Mouse (Mus musculus) A20 (cell line): ENCODE results near the gene Slc17a1.

Source experiments
- DNase-seq: peaks from one replicate; pipeline ENCODE4 v3.0.0-alpha.2; 2011; ENCODE audit warnings: low read depth, low spot score

Slc17a1 gene

DNA sequence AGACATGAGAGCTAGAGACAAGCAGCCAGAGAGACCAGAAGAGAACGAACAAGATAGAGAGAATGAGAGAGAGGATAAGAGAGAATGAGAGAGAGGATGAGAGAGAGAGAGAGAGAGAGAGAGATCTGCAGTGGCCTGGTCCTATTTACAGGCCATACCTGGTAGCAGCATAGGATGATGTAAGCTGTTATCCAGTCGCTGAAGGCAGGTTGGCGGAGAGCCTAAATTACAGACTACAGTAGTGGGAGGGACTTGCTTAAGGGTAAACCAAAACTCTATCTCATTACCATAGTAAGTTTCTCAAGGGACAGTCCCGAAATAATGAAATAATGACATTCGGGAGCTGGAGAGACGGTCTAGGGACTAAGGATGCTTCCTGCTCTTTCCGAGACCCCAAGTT is at the start of gene Slc17a1:
Gene Slc17a1, plus strand, starts transcription at position 346 of the 400 bp plus-strand sequence.
- no peak for DNase-seq

DNA sequence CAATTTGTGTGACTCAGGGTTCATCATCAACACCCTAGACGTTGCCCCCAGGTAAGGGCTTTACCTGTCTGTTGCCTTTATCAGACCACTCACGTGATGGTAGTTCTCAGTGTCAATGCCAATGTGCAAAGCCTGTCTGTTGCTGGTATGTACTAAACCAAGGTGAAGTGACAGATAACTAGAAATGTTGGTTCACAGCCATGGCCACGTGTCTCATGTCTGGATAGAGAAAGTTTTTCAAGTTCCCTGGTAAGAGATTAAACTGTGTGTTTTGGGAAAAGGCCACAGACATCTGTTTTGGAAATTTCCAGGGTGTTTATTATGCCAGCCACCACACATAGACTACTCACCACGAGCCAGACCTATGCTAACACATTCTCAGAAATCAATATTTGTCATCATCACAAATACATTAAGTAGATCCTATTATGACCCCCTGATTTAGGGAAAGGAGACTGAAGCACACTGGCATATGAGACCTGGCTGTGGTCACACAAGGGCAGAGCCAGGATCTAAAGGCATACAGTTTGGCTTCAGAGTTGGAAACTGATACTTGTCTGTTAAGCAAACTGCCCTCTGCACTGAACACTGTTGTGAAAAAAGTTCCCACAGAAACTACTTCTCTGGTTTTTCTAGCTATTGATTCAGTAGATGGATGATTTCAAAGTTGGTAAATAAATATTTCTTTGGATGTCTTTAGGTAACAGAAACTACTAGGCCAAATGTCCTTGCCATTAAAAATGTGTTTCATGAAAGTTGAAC is 47.2 kb upstream of the Slc17a1 start:
- no peak for DNase-seq

DNA sequence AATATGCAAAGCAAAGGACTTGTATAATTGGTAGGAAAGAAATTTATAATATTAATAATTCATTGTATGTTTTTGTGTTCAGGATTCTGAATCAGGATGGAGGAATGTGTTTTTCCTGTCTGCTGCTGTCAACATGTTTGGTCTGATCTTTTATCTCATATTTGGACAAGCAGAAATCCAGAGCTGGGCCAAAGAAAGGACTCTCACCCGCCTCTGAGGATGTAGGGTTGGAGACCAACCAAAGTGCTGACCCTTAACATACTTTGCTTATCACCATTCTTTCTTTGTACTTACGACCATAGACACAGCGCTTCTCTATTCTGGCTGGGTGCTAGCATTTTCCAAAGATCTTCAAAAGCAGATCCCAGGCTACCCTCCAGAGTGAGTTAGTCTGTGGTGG is 45.3 kb upstream of the Slc17a1 start:
- DNase-seq: no peak

DNA sequence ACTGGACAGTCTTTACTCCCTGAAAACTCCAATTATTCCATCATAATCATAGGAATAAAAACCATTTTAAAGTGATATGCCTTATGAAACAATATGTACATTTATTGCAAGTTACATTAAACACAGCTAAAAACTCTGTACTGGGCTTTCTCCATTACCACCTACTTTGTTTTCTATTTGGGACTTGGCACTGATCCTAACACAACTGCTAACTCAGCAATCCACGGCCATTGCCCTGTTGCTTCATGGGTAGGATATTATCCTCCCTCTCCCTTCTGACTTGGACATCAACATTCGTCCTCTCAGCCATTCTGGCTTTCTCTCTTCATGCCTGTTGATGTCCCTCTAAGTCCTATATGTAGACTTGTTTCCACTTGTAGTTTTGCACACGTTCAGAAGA is 40.9 kb upstream of the Slc17a1 start:
- no peak for DNase-seq

DNA sequence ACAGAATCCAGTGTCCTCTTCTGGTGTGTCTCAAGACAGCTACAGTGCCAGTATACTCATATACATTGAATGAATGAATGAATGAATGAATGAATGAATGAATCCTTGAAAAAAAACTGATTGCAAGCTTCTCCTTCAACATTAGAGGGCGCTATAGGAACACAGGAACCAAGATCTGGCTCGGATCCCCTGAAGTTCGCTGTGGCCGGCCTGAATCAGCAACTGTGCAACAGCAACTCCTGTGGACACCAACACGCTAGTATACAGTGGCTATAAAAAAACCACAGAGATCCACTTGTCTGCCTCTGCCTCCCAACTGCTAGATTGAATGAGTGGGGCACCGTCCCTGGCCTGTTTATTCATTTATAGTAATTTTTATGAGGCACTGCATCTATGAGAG is 34.5 kb upstream of the Slc17a1 start:
- peak; percentile 54 for DNase-seq

DNA sequence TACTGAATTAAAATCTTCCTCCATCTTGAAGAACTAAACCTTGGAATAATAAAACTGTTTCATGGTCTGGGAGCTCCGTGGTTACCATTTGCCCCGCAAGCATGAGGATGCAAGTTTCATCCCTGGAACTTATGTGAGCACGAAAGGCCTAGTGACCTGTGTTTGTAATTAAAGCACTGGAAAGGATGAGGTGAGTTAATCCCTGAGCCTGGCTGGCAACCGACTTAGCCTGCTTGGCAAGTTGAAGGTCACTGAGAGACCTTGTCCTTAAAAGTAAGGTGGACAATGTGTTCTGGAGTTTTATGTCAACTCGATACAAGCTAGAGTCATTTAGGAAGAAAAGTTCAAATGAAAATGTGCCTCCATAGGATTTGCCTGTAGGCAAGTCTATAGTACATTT is 32.7 kb upstream of the Slc17a1 start:
- DNase-seq: no peak

DNA sequence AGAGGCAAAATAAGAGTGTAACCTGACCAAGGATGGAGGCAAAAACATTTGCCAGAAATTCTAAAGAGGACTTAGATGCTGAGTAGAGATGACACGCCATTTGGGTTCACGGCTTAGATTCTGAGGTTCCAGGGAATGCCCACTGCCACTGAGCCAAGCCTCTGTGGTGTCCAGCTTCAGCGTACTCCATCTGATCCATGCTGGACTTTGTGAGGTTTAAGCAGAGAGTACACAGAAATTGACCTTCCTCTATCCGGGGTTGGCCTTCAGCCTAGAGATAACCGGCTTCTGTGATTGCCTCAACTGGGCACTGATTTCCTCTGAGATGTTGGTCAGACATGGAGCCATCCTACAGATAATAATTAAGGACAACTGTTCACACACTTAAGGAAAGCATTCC is 30.9 kb upstream of the Slc17a1 start:
- no peak for DNase-seq

DNA sequence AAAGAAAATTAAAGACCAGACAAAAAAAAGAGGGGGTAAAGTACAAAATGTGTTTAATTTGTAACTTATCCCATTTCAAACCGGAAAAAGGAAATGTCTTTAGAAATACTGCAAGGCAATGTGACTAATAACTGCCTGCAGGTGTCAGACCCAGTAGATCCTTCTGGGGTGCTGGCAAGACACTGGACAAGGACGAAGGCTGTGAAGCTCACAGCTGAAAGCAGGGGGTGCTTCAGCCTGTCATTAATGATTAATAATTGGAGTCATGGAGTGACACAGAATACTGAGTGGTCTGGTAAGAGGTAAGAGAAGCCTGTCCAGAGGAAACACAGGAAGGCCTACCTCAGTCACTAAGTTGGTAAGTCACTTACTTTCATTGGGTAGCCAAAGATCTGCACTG is 28.2 kb upstream of the Slc17a1 start, which contains the start of gene Slc17a3:
Gene Slc17a3, plus strand, starts transcription at position 127 of the 400 bp plus-strand sequence.
- no peak for DNase-seq

DNA sequence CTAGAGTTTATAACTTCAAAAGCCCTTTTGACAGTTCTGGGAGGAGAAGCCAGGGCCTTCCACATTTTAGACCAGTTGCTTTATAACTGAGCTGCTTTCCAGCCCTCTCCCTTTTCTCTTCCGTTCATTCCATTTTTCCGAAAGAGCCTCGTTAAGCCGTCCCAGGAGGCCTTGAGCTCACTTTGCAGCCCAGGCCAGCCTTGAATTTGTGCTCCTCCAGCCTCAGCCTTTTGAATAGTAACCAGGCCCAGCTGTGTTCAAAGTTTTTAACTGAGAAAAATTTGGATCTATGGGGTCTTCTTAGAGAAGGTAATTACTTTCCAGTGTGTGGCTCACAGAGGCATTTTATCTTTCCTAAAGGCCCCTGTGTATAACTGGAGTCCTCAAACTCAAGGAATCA is 21.7 kb upstream of the Slc17a1 start:
- DNase-seq: no peak

DNA sequence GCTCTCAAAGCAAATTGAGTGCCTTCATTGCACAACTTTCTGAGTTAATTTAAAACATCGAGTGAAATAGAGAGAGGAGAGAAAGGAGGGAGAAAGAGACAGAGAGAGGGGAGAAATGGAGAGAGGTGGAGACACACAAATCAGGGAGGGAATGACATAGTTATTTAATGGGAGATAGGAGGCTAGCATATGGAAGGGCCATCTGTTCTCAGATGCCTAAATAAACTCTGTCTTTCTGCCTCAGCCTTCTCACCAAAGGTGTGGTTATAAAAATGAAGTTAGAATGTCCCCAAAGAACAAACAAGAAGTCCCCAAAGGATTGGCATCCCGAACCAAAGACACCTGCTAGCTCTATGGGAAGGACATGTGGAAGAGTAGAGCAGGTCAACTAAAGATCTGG is 18.3 kb upstream of the Slc17a1 start:
- DNase-seq: no peak

DNA sequence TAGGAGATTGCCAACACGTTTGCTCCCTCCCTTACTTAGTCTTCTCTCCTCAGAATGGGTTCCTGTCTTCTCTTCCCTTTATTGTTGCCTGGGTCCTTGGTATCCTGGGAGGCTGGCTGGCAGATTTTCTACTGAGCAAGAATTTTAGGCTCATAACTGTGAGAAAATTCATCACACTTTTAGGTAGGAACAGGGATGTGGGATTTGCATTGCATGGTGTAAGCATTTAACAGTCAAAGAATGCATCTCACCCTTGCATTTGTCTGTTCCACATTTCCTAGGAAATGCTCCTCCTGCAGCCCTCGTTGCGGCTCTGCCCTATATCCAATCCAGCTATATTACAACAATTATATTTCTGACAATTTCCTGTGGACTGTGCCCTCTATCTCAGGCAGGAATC is 11.1 kb upstream of the Slc17a1 start:
- no peak for DNase-seq

DNA sequence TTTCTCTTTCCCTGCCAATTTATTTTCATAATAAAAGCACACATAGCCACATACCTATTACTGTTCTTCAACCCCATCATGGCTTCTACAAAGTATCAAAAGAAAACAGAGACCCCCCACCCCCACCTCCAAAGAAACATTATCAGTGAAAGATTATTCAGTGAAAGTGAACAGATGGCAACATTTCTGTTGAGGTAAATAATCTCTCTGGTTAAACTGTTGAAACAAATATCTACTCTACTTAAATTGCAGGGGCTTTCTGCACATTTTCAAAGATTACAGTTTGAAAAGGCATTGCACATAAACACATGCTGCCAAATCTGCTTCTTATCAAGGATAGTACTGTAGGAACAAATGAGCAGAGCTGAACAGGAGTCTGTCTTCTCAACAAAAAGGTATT is 5.7 kb upstream of the Slc17a1 start:
- DNase-seq: no peak

DNA sequence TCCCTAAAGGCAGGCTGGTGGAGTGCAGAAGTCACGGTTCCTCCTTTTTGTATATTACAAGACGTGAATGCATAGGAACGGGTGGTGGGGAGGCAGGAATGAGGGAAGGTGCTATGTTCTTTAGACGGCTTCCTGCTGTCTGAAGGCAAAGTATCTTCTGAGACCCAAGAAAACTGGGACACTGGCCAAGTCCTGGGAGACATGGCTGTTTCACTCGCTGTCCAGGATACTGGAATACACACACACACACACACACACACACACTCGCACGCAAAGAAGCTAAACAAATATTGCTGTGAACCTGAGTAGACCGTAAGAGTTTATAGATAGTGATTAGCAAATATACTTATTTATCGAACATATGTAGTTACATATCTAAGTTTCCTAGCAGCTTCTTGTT is 2.8 kb upstream of the Slc17a1 start:
- DNase-seq: no peak

DNA sequence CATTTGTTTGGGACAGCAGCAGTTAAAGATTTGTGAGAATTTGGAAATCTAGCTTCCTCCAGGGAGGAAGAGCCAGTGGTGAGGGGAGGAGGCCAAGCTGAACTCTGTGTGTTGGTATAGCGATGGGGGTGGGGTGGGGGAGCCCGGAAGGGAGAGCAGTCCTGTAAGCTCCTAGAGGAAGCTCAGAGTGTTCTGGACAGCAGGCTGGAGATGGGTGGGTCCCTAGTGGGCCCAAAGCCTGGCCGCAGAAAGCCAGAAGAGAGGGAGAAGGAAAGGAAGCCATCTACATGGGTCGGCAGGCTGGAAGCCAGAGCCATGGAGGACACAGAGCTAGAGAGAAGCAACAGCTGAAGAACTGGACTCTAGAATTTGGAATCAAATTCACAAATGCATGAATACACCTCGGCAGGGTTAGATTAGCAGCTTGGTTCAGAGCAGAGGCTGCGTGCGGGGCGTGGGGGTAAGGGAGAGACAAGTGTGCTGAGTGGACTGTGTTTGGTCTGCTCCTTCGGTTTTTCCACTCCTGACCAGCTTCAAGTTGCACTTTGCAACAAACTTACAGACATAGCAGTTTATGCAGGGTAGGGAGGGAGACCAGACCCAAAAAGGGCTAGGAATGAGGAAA is 1.4 kb upstream of the Slc17a1 start:
- no peak for DNase-seq

DNA sequence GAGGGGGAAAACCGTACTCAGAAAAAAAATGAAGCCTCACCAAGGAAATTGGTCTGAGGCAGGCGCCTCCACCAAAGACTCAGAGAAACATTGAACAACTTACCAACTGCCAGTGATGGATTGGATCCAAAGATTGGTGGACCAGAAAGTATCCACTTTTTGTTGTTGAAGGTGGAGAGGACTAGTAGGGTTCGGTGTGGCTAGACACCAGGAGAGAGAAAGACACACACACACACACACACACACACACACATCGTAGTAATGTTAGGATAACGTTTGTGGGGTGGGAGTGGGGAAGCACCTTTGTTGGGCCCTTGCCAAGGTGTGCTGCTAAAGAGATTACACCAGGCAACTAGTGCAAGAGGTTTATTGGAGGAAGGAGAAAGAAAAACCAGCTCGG is 550 bp upstream of the Slc17a1 start:
- no peak for DNase-seq

DNA sequence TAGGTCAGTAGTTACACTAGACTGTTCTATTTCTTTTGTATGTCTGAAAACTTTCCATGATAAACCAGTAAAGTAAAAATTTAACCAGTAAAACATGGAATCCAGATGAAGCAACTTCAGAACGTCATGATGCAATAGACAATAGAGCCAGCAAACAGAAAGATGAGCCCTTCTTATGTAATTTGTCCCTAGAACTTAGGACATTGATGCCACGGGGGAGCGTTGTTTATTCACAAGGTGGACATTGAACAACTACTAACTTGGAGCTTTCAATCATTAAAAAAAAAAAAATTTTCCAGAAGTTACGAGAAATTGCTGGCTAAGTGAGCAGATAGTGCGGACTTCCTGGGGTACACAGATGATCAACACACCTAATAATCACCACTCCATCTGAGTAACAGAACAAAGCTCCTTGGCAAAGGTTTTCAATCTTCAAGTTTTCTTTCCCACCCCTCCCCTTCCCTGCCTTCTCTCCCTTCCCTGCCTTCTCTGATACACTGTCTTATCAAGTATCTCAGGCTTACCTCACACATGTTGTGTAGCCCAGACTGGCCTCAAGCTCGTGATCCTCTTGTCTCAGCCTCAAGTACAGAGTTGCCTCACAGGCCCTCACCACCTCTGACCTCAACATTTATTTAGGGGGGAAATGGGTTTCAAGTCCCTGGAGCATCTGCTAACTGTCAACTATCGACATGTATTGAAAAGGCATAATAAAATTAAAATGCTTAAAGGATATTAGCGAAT is 1.4 kb downstream of the Slc17a1 start:
- DNase-seq: no peak

DNA sequence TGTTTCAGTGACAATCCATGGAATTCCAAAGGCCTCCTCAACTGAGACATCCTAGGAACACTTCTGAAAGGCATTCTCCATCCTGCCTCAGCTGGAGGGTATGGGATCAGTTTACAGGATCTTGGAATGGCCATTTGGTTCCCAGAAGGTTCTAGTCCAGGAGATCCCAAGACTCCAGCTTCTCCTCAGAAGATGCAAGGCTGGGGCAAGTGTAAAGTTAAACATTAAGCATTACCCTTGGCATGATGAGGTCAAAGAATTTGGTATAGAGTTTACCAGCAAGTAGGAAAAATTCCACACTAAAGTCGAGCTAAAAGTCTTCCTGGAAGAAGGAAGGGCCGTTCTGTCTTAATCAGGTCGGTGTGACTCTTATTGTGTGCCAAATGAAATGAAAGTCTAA is 2.4 kb downstream of the Slc17a1 start:
- DNase-seq: no peak

DNA sequence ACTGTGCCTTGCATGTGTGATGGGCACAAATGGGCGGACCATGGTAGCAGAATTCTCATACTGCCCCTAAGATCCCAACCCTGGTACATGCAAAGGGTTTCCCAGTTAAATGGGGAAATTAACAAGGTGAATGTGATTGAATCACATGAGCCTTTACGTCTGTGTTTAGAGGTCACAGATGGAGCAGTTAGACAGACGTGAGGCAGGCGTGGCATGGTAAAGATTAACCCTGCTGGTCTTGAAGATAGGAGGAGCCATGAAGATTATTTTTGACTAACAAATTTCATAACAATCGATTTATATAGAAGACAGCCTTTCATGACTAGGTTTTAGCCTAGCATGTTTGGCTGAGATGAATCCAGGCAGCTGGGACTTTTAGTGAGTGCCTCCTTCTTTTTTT is 5.6 kb downstream of the Slc17a1 start:
- no peak for DNase-seq

DNA sequence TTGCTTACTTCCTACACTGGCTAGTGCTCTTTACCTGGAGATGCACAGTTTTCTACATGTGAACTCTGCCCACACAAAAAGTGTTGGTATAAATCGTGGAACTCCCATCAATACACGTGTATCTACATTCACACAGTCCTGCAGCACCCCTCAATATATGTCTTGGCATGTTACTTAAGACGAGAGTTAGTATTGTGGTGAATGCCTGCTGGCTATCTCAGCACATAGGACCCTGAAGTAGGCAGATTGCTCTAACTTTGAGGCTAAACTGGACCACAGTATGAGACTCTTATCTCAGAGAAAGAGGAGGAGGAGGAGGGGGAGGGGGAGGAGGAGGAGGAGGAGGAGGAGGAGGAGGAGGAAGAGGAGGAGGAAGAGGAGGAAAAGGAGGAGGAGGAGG is 11.6 kb downstream of the Slc17a1 start:
- DNase-seq: no peak

DNA sequence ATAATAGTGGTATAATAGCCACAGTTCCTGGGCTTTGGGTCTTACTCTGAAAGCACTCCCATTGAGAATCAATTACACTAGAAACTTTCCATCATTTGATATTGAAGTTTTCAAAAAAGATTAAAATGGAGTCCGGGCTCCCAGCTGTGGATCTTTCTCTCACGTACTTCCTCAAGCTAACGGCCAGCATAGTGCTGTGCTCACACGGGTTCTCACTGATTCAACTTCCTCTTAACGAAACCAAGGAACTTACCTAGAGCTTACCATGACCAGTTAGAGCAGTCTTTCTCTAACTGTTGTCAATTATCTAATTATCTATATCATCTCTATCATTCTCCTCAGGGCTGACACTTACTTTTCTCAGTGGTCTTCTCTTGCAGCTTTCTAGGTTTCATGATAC is 12.1 kb downstream of the Slc17a1 start:
- peak; percentile 58 for DNase-seq

DNA sequence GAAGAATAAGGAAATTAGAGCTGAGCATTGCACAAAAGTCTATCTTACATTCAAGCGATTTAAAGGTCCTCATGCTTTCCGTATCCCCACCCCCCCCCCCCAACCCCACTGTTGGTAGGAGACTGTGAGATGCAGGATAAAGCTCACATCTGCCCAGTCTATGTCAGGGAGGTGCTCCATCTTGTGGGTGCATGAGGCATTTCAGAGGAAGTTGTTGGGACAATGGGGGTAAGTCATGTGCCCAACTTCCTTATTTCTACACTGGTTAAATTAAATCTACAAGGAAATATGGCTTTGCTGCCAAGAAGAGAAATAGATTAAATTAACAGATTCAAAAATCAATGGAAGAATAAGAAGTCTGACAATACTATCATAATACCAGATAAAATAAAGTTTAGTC is 18.0 kb downstream of the Slc17a1 start:
- DNase-seq: peak; percentile 65

DNA sequence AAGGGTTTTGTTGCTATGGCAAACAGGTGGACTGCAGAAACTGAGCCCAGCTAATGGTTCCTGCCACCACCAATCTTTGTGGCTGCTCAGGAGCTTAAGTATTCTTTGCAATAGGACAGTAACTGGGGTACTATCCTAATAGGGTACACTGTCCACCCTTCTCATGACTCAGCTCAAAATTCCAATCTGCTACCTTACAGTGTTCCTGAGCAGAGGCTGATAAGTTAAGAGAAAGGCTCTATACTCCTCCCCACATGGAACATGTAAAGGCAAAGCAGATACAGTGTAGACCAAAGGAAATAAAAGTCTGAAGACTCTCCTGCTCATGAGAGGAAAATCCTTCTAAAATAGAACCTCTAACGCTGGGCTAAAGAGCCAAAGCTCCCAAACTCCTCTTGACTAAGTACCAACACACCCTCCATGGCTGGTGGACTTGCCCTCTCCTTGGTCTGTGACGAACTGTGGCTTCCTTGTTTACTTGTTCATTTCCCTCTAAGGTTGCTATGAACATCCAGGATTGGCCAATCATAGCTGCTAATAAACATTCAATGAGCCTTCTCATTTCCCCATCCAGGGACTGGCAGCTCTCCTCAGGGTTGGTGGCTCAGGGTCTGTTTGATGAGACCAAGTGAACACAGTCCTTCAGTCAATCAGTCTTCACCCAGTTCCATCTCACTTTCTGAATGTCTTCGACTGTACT is 19.6 kb downstream of the Slc17a1 start:
- no peak for DNase-seq
